Mouse (Mus musculus) lung, adult 2 months (tissue): ENCODE results near the gene Igf2bp2. TPM values are rescaled to one million over a fixed set of nuclear protein-coding genes. Genes with fewer than 3 reads are reported as not detected.

Experiments
- DNase-seq: peaks from one replicate; pipeline ENCODE4 v3.0.0; 2022
- H3K4me1 ChIP-seq: fragments of 200-500 bp; 2 replicates; pipeline ENCODE4 v1.6.1; 2011; ENCODE audit warnings: low read length; ENCODE audit not compliant: control insufficient read depth, insufficient read depth
- H3K4me3 ChIP-seq: fragments of 200-500 bp; replicated peaks from 2 replicates; pipeline ENCODE3; 2011; ENCODE audit warnings: low read depth, mild to moderate bottlenecking, control low read depth, low read length; ENCODE audit errors: extremely low read depth
- CTCF ChIP-seq: fragments of 200-500 bp; IDR thresholded peaks from 2 replicates; pipeline ENCODE4 v1.5.1; 2011; ENCODE audit warnings: mild to moderate bottlenecking, low read length, control low read depth; ENCODE audit not compliant: insufficient read depth
- POLR2A ChIP-seq: fragments of 200-500 bp; IDR thresholded peaks from 2 replicates; pipeline ENCODE4 v1.6.1; 2011; ENCODE audit warnings: low read depth, mild to moderate bottlenecking, control low read depth, low read length, borderline replicate concordance; ENCODE audit errors: extremely low read depth
- WGBS: fragments of 180-500 bp; shearing (Covaris S2); methylation state at CpG from one replicate; pipeline ENCODE4 v1.1.7; 2018; 5-methylcytosine and 5-hydroxymethylcytosine counted together
- polyA plus RNA-seq: library from polyadenylated mRNA; depleted of rRNA; stranded (reverse); fragments of >200 nt; gene quantifications from 2 replicates; pipeline ENCODE4 v1.2.3, GENCODE M21; 2012; rRNA removed

The Igf2bp2 gene
- 3.4 and 5.0 TPM in 2 replicates for polyA plus RNA-seq

DNA sequence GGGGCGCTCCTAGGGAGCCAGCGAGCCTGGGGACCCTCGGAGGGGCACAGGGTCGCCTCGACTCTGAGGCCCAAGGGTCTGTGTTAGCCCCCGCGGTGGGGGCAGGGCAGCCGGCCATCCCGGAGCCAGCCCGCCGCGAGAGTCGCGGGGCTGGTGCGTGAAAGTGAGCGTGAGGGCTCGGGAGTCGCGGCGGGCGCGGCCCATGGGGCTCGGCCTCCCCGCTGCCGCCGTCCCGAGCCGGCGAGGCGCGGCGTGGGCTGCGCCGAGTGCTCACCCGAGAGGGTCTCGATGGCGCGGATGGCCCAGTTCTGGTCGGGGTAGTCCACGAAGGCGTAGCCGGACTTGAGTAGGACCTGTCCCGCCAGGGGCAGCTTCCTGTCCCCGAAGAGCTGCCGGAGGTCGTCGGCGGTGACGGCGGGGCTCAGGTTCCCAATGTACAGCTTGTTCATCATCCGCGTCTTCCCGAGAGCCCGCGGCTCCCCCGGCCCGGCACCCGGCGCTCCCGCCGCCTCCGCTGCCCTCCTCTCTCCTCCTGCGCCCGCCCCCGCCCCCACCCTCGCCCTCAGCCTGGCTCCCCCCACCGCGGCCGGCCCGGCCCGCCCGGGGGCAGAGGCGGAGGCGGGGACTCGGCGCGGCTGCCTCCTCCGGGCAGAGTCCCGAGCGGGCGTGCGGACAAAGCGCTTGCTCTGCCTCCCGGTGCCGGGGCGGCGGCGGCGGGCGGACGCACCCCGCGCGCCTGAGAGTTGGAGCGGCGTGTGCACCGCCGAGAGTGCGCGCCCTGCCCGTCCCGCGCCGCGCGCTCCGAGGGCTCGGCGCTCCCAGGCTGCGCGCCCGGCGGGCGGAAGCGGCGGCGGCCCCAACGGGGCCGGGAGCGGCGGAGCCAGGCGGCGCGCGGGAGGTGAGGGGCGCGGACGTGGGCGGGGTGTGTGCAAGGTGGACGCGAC, at the start of gene Igf2bp2:
TSS of gene Igf2bp2 (minus strand) at position 788 of the 944 bp plus-strand sequence.
- TF ChIP-seq POLR2A (no peak), CTCF (no peak)
- no peaks in the 10 kb centered on the region; the same call in 1 of the 2 replicates for H3K4me1 ChIP-seq
- peak; percentile 68 for DNase-seq
- H3K4me3 ChIP-seq = peak within 1 kb of the TSS; percentile 80
- WGBS = under 1% methylated on average over 116 of the region's 131 CpGs

DNA sequence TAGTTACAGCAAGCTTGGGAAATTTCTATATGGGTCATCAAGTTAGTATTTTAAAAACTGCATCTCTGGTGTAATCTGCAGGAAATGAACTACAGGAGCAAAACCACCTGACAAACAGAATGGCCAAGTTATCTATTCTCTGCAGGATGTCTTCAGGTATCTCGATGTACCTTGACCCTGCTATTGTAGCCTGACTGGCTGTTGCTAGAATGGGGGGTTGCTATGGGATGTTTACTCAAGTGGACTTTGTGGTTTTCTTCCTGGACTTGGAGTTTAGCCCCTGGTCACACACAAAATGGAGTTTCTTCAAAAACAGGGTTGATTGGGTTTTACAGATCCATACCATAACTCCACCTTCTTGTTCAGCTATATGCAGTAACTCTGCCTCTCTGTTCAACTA, 40.4 kb upstream of the Igf2bp2 start:
- no peak for DNase-seq
- Histone ChIP-seq H3K4me3 (no peak overlapping the region), H3K4me1 (no peaks in the 10 kb centered on the region)
- TF ChIP-seq CTCF = no peak
- TF ChIP-seq POLR2A = no peak
- WGBS = 91% methylated on average over 1 of the region's 1 CpGs

DNA sequence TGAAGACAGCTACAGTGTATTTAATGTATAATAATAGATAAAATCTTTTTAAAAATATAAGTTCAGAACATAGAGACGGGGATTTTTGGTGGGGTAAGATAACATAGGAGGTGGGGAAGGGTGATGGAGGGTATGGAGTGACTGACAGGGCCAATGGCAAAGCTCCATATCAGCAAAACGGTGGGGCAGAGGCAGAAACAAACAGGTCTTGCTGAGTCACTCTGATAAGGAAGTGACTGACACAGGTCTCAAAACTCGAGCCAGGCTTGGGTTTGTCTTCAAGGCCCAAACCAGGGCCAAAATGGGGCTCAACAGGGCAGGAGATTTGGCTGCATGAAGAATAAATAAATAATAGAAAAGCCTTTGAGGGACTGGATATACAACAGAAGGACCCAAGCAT, 38.8 kb upstream of the Igf2bp2 start:
- no peak overlapping the region for H3K4me3 ChIP-seq
- no peak for DNase-seq
- TF ChIP-seq POLR2A (no peak), CTCF (no peak)
- WGBS = 42% methylated on average over 3 of the region's 3 CpGs
- no peaks in the 10 kb centered on the region for H3K4me1 ChIP-seq

DNA sequence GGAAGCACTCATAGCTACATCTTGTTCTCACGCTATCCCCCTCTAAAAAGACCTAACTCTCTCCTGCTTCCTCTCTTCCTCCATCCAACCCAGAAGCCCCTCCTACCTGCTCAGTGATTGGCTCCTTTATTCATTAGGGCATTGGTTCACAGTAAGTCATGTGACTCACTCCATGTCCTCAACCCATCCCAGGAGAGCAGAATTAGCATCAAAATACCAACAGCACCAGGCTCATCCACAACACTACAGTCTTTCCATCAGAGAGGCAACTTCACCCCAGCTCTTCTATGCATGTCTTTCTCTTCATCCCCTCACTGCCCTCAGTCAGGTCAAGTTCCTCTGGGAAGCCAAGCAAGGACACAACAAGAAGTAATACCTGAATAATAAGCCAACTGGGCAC, 37.4 kb upstream of the Igf2bp2 start:
- DNase-seq = no peak
- 65% methylated on average over 1 of the region's 1 CpGs for WGBS
- TF ChIP-seq CTCF (no peak), POLR2A (no peak)
- Histone ChIP-seq H3K4me1 (no peaks in the 10 kb centered on the region), H3K4me3 (no peak overlapping the region)

DNA sequence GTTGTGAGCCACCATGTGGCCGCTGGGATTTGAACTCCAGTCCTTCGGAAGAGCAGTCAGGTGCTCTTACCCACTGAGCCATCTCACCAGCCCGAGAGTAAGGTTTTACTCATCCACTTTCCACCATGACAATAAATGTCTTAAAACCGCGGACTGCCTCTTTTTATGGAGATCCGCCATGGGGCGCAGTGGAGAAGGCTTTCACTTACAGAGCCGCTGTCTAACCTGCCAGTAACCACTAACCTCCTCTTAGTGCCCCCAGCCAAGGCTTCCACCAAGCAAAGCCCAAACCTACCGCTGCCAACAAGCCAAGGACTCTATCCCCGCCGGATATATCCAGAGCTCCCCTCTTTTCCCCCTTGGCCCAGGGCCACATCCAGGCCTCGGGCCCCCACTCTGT, 24.3 kb upstream of the Igf2bp2 start:
- WGBS = 78% methylated on average over 12 of the region's 12 CpGs
- Histone ChIP-seq H3K4me1 (no peaks in the 10 kb centered on the region), H3K4me3 (no peak overlapping the region)
- DNase-seq = no peak
- TF ChIP-seq POLR2A = no peak
- TF ChIP-seq CTCF = no peak

DNA sequence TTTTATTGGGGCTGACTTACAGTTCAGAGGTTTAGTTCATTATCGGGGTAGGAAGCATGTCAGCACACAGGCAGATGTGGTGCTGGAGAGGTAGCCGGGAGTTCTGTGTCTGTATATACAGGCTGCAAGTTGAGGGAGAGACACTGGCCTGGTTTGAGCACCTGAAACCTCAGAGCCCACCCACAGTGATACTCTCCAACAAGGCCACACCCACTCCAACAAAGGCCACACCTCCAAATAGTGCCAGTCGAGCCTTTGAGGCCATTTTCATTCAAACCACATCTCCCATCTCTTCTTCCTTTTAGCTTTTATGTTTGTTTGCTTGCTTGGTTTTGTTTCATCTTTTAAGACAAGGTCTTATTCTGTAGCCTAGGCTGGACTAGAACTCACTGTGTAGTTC, 22.3 kb upstream of the Igf2bp2 start:
- no peak overlapping the region for H3K4me3 ChIP-seq
- TF ChIP-seq CTCF (no peak), POLR2A (no peak)
- WGBS = 76% methylated on average over 3 of the region's 3 CpGs
- no peaks in the 10 kb centered on the region for H3K4me1 ChIP-seq
- no peak for DNase-seq

DNA sequence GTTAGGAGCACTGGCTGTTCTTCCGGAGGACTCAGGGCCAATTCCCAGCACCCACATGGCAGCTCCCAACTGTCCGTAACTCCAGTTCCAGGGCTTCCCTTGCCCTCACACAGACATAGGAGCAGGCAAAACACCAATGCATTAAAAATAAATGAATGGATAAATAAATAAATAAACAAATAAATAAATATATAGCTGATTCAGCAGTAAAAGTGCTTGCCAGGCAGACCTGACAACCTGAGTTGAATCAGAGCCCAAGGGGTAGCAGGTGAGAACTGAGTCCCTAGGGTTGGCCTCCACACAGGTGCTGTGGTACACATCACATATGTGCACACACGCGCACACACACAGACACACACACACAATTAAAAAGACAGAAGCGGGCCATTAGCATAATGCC, 21.0 kb upstream of the Igf2bp2 start:
- DNase-seq = no peak
- WGBS = 92% methylated on average over 5 of the region's 5 CpGs
- TF ChIP-seq CTCF = no peak
- no peak for TF ChIP-seq POLR2A

DNA sequence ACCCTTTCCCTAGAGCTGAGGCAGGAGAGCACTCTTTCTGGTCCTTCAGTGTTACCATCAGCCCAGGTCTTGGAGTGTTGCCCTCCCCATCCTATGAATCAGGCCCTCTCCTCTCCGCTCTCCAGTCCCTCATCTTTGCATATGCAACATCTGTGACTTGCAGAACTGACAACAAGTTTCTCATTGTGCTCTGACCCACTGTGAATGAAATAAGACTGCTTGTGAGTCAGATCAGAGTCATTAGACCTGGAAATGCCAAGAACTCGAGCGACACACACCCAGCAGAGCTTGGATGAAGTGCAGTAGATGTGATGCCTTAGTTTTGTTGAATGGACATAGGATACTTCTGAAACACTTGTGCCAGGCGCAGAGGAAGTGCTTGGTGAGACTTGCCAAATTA, 19.2 kb upstream of the Igf2bp2 start:
- Histone ChIP-seq H3K4me3 (no peak overlapping the region), H3K4me1 (no peaks in the 10 kb centered on the region)
- WGBS = 74% methylated on average over 4 of the region's 4 CpGs
- TF ChIP-seq POLR2A = no peak
- TF ChIP-seq CTCF = no peak
- DNase-seq = no peak

More for the DNA sequence above, 21.0 kb upstream of the Igf2bp2 start:
- Histone ChIP-seq H3K4me3 (no peak overlapping the region), H3K4me1 (no peaks in the 10 kb centered on the region)

DNA sequence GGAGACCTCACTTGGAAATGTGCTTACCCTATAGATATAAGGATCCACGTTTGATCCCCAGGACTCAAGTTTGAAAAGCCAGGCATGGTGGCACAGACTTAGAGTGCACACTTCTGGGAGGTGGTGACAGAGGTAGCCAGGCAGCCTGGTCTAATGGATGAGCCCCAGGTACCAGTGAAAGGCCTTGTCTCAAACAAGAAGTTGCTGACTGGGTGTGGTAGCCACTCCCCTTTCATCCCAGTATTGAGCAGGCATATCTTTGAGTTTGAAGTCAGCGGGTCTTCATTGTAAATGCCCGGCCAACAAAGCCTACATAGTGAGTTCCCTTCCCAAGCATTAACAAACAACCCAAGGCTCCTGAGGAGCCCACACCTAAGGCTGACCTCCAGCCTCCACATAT, 15.7 kb upstream of the Igf2bp2 start:
- TF ChIP-seq CTCF (no peak), POLR2A (no peak)
- H3K4me1 ChIP-seq = no peaks in the 10 kb centered on the region
- no peak for DNase-seq
- H3K4me3 ChIP-seq = no peak overlapping the region
- WGBS = 81% methylated on average over 3 of the region's 3 CpGs

DNA sequence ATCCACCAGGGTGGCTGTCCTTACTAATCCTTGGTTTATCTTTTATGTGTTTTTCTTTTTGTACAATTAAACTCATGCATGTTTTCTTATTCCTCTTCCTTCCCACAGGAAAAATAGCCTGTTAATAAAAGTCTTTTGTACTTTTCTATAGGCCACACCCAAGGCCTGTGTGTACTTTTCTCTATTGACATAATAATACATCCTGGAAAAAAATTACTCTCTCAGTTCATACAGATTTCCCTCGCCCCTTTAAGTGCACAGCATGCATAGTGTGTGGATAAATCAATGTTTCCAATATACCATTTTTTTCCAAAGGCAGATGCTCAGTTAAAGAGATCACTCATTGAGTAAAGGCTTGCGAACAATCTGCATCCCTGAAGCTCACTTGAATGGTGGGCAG, 14.9 kb upstream of the Igf2bp2 start:
- TF ChIP-seq POLR2A (no peak), CTCF (no peak)
- WGBS = 72% methylated on average over 2 of the region's 2 CpGs
- DNase-seq = no peak
- H3K4me1 ChIP-seq = no peaks in the 10 kb centered on the region
- no peak overlapping the region for H3K4me3 ChIP-seq
